Mouse (Mus musculus): ENCODE data around the gene Mbnl2. TPM values are rescaled to one million over a fixed set of nuclear protein-coding genes. Genes with fewer than 3 reads are reported as not detected.

Mbnl2 gene
- total and polyA plus RNA-seq, 3 experiments, result 5.6 to 8.6 TPM; not detected in 1

DNA sequence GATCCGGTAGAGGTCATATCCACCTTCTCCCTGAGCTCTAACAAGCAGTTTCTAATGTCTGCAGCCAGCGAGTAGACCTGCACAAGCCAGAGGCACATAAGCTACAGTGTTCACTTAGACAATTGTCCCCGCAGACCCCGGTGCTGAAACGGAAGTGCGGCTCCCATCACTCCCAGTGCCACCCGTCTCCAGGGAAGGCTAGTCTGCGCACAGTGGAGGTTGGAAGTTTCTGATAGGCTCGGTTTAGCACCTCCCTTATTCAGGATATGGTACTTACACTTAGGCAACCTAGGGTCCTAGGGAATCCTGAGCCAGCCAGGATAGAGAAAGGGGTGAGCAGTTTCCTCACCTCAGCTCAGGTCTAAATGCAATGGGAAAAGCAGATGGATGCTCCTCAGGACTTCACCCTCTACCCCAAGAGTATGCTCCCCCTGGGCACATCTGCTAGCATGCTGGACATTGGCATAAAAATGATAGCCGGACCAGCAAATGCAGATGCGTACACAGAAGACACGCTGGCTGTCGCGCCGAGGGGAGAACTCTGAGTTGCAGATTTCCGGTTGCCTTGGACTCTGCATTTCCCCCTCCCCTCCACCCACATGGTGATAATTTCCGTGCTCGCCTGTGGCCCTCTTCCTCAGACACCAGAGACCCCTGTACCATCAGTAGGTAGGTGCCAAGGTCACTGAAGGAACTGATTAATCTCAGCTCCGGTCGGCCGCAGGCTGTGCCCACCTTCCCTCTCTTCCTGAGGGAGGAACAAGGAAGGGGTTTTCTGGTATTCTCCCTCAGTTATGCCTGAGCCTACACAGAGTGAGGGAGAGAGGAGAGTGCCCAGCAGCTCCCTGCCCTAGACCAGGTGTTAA lies 11.9 kb downstream of the Mbnl2 start:
- H3K79me2 ChIP-seq (ENCODE audit: control insufficient read depth, insufficient read depth, low read length, poor library complexity), result no peaks in the 10 kb centered on the region; the same call in 1 of the 2 replicates
- no peak overlapping the region for H3K27ac ChIP-seq (ENCODE audit: control insufficient read depth, low read depth, low read length)
- no peaks in the 10 kb centered on the region; a peak in 1 of 4 replicates for H3K4me1 ChIP-seq (ENCODE audit: control insufficient read depth in 1 of 2, insufficient read depth in 2 of 2, low read length in 2 of 2)
- no peak overlapping the region for H3K9ac ChIP-seq (ENCODE audit: control insufficient read depth, low read depth, low read length, poor library complexity, severe bottlenecking)
- peaks cover 0 to 3% of the 10 kb centered on the region in 2 experiments; a peak in 2 of 4 replicates for H3K36me3 ChIP-seq (ENCODE audit: control insufficient read depth in 1 of 2, insufficient read depth in 2 of 2, low read length in 2 of 2)
- TF ChIP-seq ZMIZ1 (IDR thresholded peaks at IDR 0.05; ENCODE audit: low read depth, low read length), result no peak
- TF ChIP-seq MYC (IDR thresholded peaks at IDR 0.05; ENCODE audit: low read depth, low read length), result no peak
- TF ChIP-seq MXI1 (IDR thresholded peaks at IDR 0.05; ENCODE audit: low read depth, low read length), result no peak
- no peak for TF ChIP-seq NRF1 (IDR thresholded peaks at IDR 0.05; ENCODE audit: insufficient read depth, low read depth, low read length, poor library complexity, severe bottlenecking)
- TF ChIP-seq ZKSCAN1 (IDR thresholded peaks at IDR 0.05; ENCODE audit: low read depth, low read length), result no peak
- no peak for TF ChIP-seq MAFK (IDR thresholded peaks at IDR 0.05; ENCODE audit: borderline replicate concordance, low read depth, low read length)
- no peak for TF ChIP-seq SIN3A (IDR thresholded peaks at IDR 0.05; ENCODE audit: low read length)
- no peak for TF ChIP-seq CTCF (IDR thresholded peaks at IDR 0.05 in 2 of 3, conservative IDR thresholded peaks at IDR 0.05 in 1 of 3; ENCODE audit: control insufficient read depth in 1 of 3, insufficient read depth in 1 of 3, low read depth in 2 of 3, low read length in 3 of 3, poor library complexity in 1 of 3, severe bottlenecking in 1 of 3)
- no peak for TF ChIP-seq TBP (IDR thresholded peaks at IDR 0.05; ENCODE audit: low read depth, low read length)
- no peak for TF ChIP-seq ZC3H11A (IDR thresholded peaks at IDR 0.05; ENCODE audit: low read depth, low read length)
- no peak overlapping the region for H3K4me3 ChIP-seq (ENCODE audit: control insufficient read depth in 1 of 2, insufficient read depth in 1 of 2, low read depth in 2 of 2, low read length in 2 of 2)
- DNase-seq (ENCODE audit: low read depth, low spot score), result no peak
- no peaks in the 10 kb centered on the region for H3K9me3 ChIP-seq (replicated peaks; ENCODE audit: insufficient read depth, low read length)
- H3K27me3 ChIP-seq (ENCODE audit: control insufficient read depth in 1 of 2, insufficient read depth in 2 of 2, low read length in 2 of 2), result no peaks in the 10 kb centered on the region

DNA sequence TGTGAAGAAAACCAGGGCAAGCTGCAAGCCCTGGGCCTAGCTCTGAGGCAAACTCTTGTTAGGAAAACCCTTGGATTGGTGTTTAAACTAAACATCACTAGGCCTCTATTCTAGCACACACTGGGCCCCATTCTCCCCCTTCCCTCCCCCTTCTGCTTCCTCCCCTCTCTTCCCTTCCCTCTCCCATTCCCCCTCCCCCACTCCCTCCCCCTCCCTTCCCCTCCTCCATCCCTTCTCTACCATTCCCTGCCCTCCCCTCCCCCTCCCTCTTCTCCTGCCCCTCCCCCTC lies 12.5 kb downstream of the Mbnl2 start:
- Histone ChIP-seq H3K4me3 (ENCODE audit: control insufficient read depth in 1 of 2, insufficient read depth in 1 of 2, low read depth in 2 of 2, low read length in 2 of 2) (no peak overlapping the region), H3K4me1 (ENCODE audit: control insufficient read depth in 1 of 2, insufficient read depth in 2 of 2, low read length in 2 of 2) (no peaks in the 10 kb centered on the region; a peak in 1 of 4 replicates)

More for the DNA sequence above, 12.5 kb downstream of the Mbnl2 start:
- Histone ChIP-seq H3K27me3 (ENCODE audit: control insufficient read depth in 1 of 2, insufficient read depth in 2 of 2, low read length in 2 of 2) (no peaks in the 10 kb centered on the region), H3K9ac (ENCODE audit: control insufficient read depth, low read depth, low read length, poor library complexity, severe bottlenecking) (no peak overlapping the region), H3K36me3 (ENCODE audit: control insufficient read depth in 1 of 2, insufficient read depth in 2 of 2, low read length in 2 of 2) (no peaks in the 10 kb centered on the region; a peak in 1 of 4 replicates), H3K79me2 (ENCODE audit: control insufficient read depth, insufficient read depth, low read length, poor library complexity) (no peaks in the 10 kb centered on the region), H3K9me3 (replicated peaks; ENCODE audit: insufficient read depth, low read length) (no peaks in the 10 kb centered on the region), H3K27ac (ENCODE audit: control insufficient read depth, low read depth, low read length) (no peak overlapping the region)
- TF ChIP-seq GABPA (IDR thresholded peaks at IDR 0.05; ENCODE audit: low read depth, low read length) (no peak), NELFE (IDR thresholded peaks at IDR 0.05; ENCODE audit: low read depth, low read length) (no peak), MXI1 (IDR thresholded peaks at IDR 0.05; ENCODE audit: low read depth, low read length) (no peak), BHLHE40 (IDR thresholded peaks at IDR 0.05; ENCODE audit: borderline replicate concordance, low read depth, low read length) (no peak), CTCF (IDR thresholded peaks at IDR 0.05 in 2 of 3, conservative IDR thresholded peaks at IDR 0.05 in 1 of 3; ENCODE audit: control insufficient read depth in 1 of 3, insufficient read depth in 1 of 3, low read depth in 2 of 3, low read length in 3 of 3, poor library complexity in 1 of 3, severe bottlenecking in 1 of 3) (no peak), GATA1 (IDR thresholded peaks at IDR 0.05; ENCODE audit: low read depth, low read length) (no peak), MAZ (IDR thresholded peaks at IDR 0.05; ENCODE audit: low read depth, low read length) (no peak), ELF1 (IDR thresholded peaks at IDR 0.05; ENCODE audit: low read depth, low read length) (no peak), NRF1 (IDR thresholded peaks at IDR 0.05; ENCODE audit: insufficient read depth, low read depth, low read length, poor library complexity, severe bottlenecking) (no peak), MYC (IDR thresholded peaks at IDR 0.05; ENCODE audit: low read depth, low read length) (no peak), EP300 (IDR thresholded peaks at IDR 0.05; ENCODE audit: low read depth in 1 of 2, low read length in 2 of 2) (no peak), ZMIZ1 (IDR thresholded peaks at IDR 0.05; ENCODE audit: low read depth, low read length) (no peak), CHD2 (IDR thresholded peaks at IDR 0.05; ENCODE audit: low read length) (no peak)
- no peak for DNase-seq (ENCODE audit: low read depth, low spot score)

All from MEL (cell line).